Mouse (Mus musculus) megakaryocyte, embryonic 14.5 days (primary cell): ENCODE measurements around the gene Gm20388.

Experiments used
- FLI1 ChIP-seq: IDR thresholded peaks from 2 replicates; pipeline ENCODE4 v1.6.1; 2012; ENCODE audit warnings: low read length, inconsistent platforms, mixed read lengths
- GATA1 ChIP-seq: IDR thresholded peaks from 3 replicates; pipeline ENCODE4 v1.6.1; 2012; ENCODE audit warnings: mixed read lengths, low read length, inconsistent platforms, borderline replicate concordance

GRCm38 (mm10) chr8:123653308-123653993 is 3742.8 kb downstream of the Gm20388 start, which contains the start of gene Rhou:
- no peak for TF ChIP-seq GATA1
- no peak for TF ChIP-seq FLI1
